Mouse (Mus musculus) small intestine, adult 2 months (tissue): ENCODE data around the gene Tcaf1. TPM values are rescaled to one million over a fixed set of nuclear protein-coding genes. Genes with fewer than 3 reads are reported as not detected.

Experiments used
- H3K27ac ChIP-seq: fragments of 200-500 bp; 2 replicates; pipeline ENCODE4 v1.5.1; 2012; ENCODE audit warnings: low read depth, low read length, control low read depth, inconsistent platforms; ENCODE audit not compliant: insufficient read depth
- H3K27me3 ChIP-seq: fragments of 200-500 bp; 2 replicates; pipeline ENCODE4 v1.6.1; 2012; ENCODE audit warnings: mild to moderate bottlenecking, moderate library complexity, low read length, inconsistent platforms; ENCODE audit not compliant: control insufficient read depth, insufficient read depth
- H3K36me3 ChIP-seq: fragments of 200-500 bp; 2 replicates; pipeline ENCODE4 v1.6.1; 2012; ENCODE audit warnings: mild to moderate bottlenecking, low read length, control low read depth, inconsistent platforms; ENCODE audit not compliant: control insufficient read depth, insufficient read depth
- H3K4me1 ChIP-seq: fragments of 200-500 bp; 2 replicates; pipeline ENCODE4 v1.6.1; 2012; ENCODE audit warnings: low read length, inconsistent platforms, mixed read lengths; ENCODE audit not compliant: control insufficient read depth, insufficient read depth, insufficient read length
- H3K4me3 ChIP-seq: fragments of 200-500 bp; 2 replicates; pipeline ENCODE4 v1.5.1; 2012; ENCODE audit warnings: low read depth, mild to moderate bottlenecking, control low read depth, inconsistent platforms, low read length, moderate library complexity
- CTCF ChIP-seq: fragments of 200-500 bp; IDR thresholded peaks from 2 replicates; pipeline ENCODE4 v1.5.1; 2012; ENCODE audit warnings: low read depth, mild to moderate bottlenecking, control low read depth, inconsistent platforms, low read length, moderate library complexity, mixed read lengths; ENCODE audit not compliant: insufficient replicate concordance, insufficient read length; ENCODE audit errors: extremely low read depth
- POLR2A ChIP-seq: fragments of 200-500 bp; IDR thresholded peaks from 2 replicates; pipeline ENCODE4 v1.6.1; 2012; ENCODE audit warnings: low read depth, mild to moderate bottlenecking, control low read depth, inconsistent platforms, low read length, moderate library complexity
- WGBS: fragments of 180-500 bp; shearing (Covaris S2); methylation state at CpG from one replicate; pipeline ENCODE4 v1.1.7; 2018; 5-methylcytosine and 5-hydroxymethylcytosine counted together
- polyA plus RNA-seq: library from polyadenylated mRNA; depleted of rRNA; stranded (reverse); fragments of >200 nt; gene quantifications from 2 replicates; pipeline ENCODE4 v1.2.3, GENCODE M21; 2012

The Tcaf1 gene
- polyA plus RNA-seq, 1 experiment, result 2.9 TPM

DNA sequence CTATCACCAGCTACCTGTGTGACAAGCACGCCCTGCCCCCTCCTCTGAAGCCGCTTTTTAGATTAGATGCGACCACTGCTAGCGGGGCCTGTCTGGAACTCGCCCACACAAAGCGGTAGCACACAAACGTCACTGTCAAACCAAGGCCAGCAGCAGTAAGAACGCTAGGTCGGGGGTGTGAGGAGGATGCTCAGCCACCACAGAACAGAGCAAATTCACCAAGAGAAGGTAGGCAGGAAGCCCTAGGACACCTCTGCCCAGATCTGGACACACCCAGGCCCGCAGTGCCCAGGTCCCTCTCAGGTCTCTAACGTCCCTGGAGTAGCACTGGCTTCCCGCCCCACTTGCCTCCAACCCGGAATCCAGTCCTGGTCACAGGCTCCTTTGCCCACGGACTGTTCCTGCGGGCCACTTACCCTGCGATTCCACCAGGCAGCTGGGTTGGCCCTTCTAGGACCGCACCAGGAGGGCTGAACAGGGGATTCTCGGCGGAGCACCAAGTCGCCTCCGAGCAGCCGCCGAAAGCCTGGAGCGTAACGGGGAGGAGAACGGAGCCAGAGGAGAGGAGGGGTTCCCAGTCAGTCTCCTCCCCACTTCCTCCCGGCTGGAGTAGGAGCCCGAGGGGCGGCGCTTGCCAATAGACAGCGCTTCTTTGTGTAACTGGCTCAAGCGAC is 17.2 kb downstream of the Tcaf1 start:
- no peaks in the 10 kb centered on the region for H3K4me1 ChIP-seq
- H3K4me3 ChIP-seq, result peak overlapping the region; percentile 67
- no peaks in the 10 kb centered on the region for H3K27me3 ChIP-seq
- H3K27ac ChIP-seq, result peak overlapping the region; percentile 34
- 2% methylated on average over 32 of the region's 32 CpGs for WGBS
- no peaks in the 10 kb centered on the region for H3K36me3 ChIP-seq
- TF ChIP-seq CTCF, result no peak
- TF ChIP-seq POLR2A, result no peak

DNA sequence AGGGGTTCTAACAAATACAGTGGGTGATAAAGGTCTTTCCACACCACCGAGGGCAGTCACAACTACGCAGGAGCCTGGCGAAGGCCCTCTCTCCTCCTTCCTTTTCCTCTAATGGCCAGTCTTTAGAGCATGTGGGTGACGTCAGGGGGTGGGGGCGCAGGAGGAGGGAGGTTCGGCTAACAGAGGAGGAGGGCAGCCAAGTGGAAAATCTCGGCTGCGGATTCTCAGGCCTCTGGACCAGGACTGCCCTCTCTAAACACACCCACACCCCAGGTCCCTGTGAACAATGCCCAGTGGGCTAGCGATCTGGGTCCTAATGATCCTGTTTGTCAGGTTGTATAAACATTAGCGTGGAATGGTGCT is 17.8 kb downstream of the Tcaf1 start:
- TF ChIP-seq CTCF (no peak), POLR2A (no peak)
- WGBS, result 1% methylated on average over 10 of the region's 10 CpGs
- Histone ChIP-seq H3K27ac (peak overlapping the region; percentile 34), H3K4me3 (peak overlapping the region; percentile 67), H3K36me3 (no peaks in the 10 kb centered on the region), H3K4me1 (no peaks in the 10 kb centered on the region), H3K27me3 (no peaks in the 10 kb centered on the region)

DNA sequence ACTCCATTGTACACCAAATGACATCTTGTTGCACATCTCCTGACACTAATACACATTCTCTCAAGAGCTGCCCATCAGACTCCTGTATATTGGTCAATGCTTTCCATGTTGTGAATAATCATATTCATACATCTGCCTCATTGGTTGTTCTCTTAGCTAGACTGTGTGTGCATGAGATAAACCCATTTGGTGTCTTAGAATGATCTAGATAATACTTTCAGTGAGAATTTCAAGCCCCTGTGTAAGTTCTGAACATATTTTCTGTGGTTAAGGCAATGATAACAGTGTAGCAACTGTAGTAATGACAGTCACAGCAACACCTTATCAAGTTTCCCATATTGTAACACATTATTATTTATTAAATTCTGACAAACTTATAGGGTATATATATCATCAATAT is 20.1 kb downstream of the Tcaf1 start:
- Histone ChIP-seq H3K27ac (no peak overlapping the region), H3K4me1 (no peaks in the 10 kb centered on the region), H3K4me3 (no peak overlapping the region), H3K27me3 (no peaks in the 10 kb centered on the region), H3K36me3 (no peaks in the 10 kb centered on the region)
- TF ChIP-seq CTCF (no peak), POLR2A (no peak)

DNA sequence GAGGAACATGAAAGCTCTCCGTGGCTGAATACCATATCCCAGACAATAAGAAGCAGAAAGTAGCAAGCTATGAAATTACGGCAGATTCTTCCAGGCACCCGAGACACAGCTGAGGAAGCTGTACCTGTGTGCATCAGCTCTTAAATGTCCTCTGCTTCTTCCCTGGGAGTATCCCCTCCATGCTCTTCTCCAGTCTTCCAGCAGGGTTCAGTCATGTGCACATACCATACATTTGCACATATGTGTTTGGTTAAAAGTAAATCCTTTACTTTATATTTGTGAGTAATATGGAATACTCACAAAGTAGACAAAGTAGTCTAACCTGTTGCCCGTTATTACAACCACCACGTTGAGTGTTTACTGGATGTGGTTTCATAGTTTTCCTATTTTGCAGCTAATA is 22.0 kb downstream of the Tcaf1 start:
- H3K27ac ChIP-seq, result no peak overlapping the region
- no peaks in the 10 kb centered on the region for H3K27me3 ChIP-seq
- TF ChIP-seq POLR2A (no peak), CTCF (no peak)
- no peak overlapping the region for H3K4me3 ChIP-seq
- no peaks in the 10 kb centered on the region for H3K4me1 ChIP-seq
- H3K36me3 ChIP-seq, result no peaks in the 10 kb centered on the region
- 86% methylated on average over 5 of the region's 5 CpGs for WGBS

DNA sequence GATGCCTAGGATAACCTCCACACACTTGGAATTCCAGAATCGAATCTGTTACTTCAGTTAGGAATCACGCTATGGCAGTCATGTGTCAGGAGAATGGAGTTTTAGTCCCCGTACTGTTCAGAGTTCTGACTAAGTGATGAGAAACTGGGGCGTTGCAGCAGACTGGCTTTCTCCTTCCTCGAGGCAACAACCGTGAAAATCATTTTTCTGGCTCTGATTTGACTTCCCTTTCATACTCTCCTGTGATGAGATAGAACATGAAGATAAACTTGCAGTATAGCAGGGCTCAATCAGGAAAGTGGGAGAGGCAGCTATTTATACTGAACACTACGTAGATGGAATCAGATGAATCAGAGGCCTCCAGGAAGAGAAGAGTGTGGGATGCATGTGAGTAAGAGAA is 29.8 kb downstream of the Tcaf1 start:
- H3K4me1 ChIP-seq, result no peaks in the 10 kb centered on the region
- 77% methylated on average over 7 of the region's 7 CpGs for WGBS
- TF ChIP-seq CTCF (no peak), POLR2A (no peak)
- no peaks in the 10 kb centered on the region for H3K27me3 ChIP-seq
- H3K27ac ChIP-seq, result no peak overlapping the region
- no peak overlapping the region for H3K4me3 ChIP-seq
- H3K36me3 ChIP-seq, result no peaks in the 10 kb centered on the region

DNA sequence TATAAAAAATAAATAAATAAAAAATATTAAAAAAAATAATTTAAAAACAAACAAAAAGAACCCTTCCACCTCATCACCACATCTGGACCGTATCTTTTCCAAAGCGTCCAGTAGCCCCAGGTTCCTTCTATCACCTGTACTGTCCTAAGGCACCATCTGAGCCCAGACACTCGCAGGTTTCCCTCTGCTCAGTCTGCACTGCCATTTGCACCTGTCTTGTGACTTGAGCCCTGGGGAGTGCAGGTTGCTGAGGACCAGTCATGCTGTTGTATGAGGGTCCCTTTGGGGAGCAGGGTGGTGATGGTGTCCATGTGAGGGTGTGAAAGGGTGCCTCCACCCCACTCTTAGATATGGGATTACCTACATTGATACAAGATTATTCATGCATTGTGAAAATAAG is 33.9 kb downstream of the Tcaf1 start:
- H3K27me3 ChIP-seq, result no peaks in the 10 kb centered on the region
- no peak overlapping the region for H3K4me3 ChIP-seq
- no peaks in the 10 kb centered on the region for H3K4me1 ChIP-seq
- 93% methylated on average over 3 of the region's 3 CpGs for WGBS
- peaks cover 2% of the 10 kb centered on the region; the same call in 1 of the 2 replicates for H3K36me3 ChIP-seq
- H3K27ac ChIP-seq, result no peak overlapping the region
- TF ChIP-seq CTCF, result no peak
- TF ChIP-seq POLR2A, result no peak

DNA sequence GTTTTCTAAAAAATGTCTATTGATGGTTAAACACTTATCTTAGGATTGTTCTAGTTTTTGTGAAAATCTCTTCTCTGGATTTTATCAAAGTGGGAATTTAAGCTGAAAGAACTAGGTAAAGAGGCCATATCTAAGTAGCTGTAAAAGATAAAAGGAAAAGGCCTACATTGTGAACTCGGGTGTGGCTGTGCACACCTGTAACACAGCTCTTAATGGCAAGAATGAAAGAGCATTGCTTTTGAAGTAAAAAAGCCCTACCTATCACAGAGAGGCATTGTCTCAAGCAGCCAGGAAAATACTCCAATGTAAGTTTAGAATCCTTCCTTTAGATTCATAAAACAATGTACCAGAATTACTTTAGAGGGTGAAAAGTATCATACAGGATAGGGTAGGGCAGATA is 38.1 kb downstream of the Tcaf1 start:
- TF ChIP-seq POLR2A (no peak), CTCF (no peak)
- peaks cover 2% of the 10 kb centered on the region; the same call in 1 of the 2 replicates for H3K36me3 ChIP-seq
- no peak overlapping the region for H3K27ac ChIP-seq

DNA sequence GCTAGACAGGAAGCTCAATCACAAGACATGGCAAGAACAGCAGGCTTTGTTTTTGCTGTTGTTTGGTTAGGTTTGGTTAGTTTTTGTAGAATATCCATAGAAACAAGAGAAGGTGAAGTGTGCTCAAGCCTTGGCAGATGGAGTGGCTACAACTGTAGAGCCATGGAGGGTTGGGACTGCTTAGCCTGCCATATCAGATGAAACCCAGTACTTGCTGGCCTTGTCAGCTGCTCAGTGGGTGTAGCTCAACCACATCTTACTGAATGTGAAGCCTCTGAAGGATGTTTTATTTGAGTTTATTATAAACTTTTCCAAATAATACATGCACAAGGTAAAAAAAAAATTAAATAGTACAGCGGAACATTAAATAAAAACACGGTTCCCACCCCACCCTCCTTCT is 42.2 kb downstream of the Tcaf1 start:
- TF ChIP-seq POLR2A (no peak), CTCF (no peak)
- Histone ChIP-seq H3K27me3 (no peaks in the 10 kb centered on the region), H3K27ac (no peak overlapping the region), H3K4me3 (no peak overlapping the region), H3K36me3 (peaks cover under 1% of the 10 kb centered on the region; the same call in 1 of the 2 replicates), H3K4me1 (no peaks in the 10 kb centered on the region)
- 82% methylated on average over 2 of the region's 2 CpGs for WGBS

More for the DNA sequence above, 38.1 kb downstream of the Tcaf1 start:
- no peak overlapping the region for H3K4me3 ChIP-seq
- WGBS, result 20% methylated on average over 1 of the region's 1 CpGs
- no peaks in the 10 kb centered on the region for H3K27me3 ChIP-seq
- H3K4me1 ChIP-seq, result no peaks in the 10 kb centered on the region
